Mouse (Mus musculus) kidney, postnatal 0 days (tissue): ENCODE results near the gene Pla2g7. TPM values are rescaled to one million over a fixed set of nuclear protein-coding genes. Genes with fewer than 3 reads are reported as not detected.
A peak's percentile ranks its signal among the peaks of the same experiment; 100 is the strongest.

Experiments
- ATAC-seq: fragments of 200-750 bp; cut with Nextera tagmentation; replicated peaks from 2 replicates; pipeline ENCODE4 v1.8.0; 2017; ENCODE audit warnings: low read depth, moderate number of reproducible peaks, moderate TSS enrichment, moderate library complexity; ENCODE audit not compliant: low FRiP score
- DNase-seq: peaks from one replicate; pipeline ENCODE4 v3.0.0-alpha.2; 2016; ENCODE audit warnings: low spot score
- H3K27ac ChIP-seq: fragments of 300-500 bp; sonication (generic); 2 replicates; pipeline ENCODE4 v1.5.1; 2014; ENCODE audit warnings: mild to moderate bottlenecking
- H3K27me3 ChIP-seq: fragments of 300-500 bp; sonication (generic); 2 replicates; pipeline ENCODE4 v1.6.1; 2014; ENCODE audit warnings: low read length, mixed read lengths; ENCODE audit not compliant: insufficient read depth
- H3K36me3 ChIP-seq: fragments of 300-500 bp; sonication (generic); 2 replicates; pipeline ENCODE4 v1.6.1; 2014; ENCODE audit warnings: low read length, mixed read lengths; ENCODE audit not compliant: insufficient read depth
- H3K4me1 ChIP-seq: fragments of 300-500 bp; sonication (generic); replicated peaks from 2 replicates; pipeline ENCODE4 v1.6.1; 2014; ENCODE audit warnings: antibody characterized with exemption, low read length, mixed read lengths; ENCODE audit not compliant: insufficient read depth
- H3K4me2 ChIP-seq: fragments of 300-500 bp; sonication (generic); 2 replicates; pipeline ENCODE4 v1.6.1; 2014; ENCODE audit warnings: mild to moderate bottlenecking, low read length, moderate library complexity, mixed read lengths
- H3K4me3 ChIP-seq: fragments of 300-500 bp; sonication (generic); replicated peaks from 2 replicates; pipeline ENCODE4 v1.5.1; 2014; ENCODE audit warnings: low read depth, low read length
- H3K9ac ChIP-seq: fragments of 300-500 bp; sonication (generic); 2 replicates; pipeline ENCODE4 v1.6.1; 2014; ENCODE audit warnings: low read depth, low read length
- H3K9me3 ChIP-seq: fragments of 300-500 bp; sonication (generic); replicated peaks from 2 replicates; pipeline ENCODE4 v1.6.1; 2016; ENCODE audit warnings: low read length, inconsistent platforms, mixed read lengths
- CTCF ChIP-seq: IDR thresholded peaks from 2 replicates; pipeline ENCODE4 v1.5.1; 2016; ENCODE audit warnings: antibody characterized with exemption, low read depth, mild to moderate bottlenecking, moderate library complexity
- WGBS: fragments of 180-500 bp; shearing (Covaris S2); extraction: QIAGEN DNeasy Blood & Tissue Kit; methylation state at CpG from one replicate; pipeline ENCODE4 v1.1.7; 2014; 5-methylcytosine and 5-hydroxymethylcytosine counted together
- polyA plus RNA-seq: library from polyadenylated mRNA; unstranded; fragments of >200 nt; fragmentation: Nextera tagmentation; extraction: Ambion mirVana; gene quantifications from 2 replicates; pipeline ENCODE4 v1.2.1, GENCODE M21; 2015

Gene Pla2g7
- polyA plus RNA-seq, 1 experiment from 2014 or later, result 80.3 TPM

GRCm38 (mm10) chr17:43554516-43555403, 13.1 kb upstream of the Pla2g7 start:
- H3K4me1 ChIP-seq, result peaks cover 5% of the 10 kb centered on the region; the same call in 1 of the 2 replicates
- H3K27me3 ChIP-seq, result no peaks in the 10 kb centered on the region
- no peak for TF ChIP-seq CTCF
- peak; percentile 51 for DNase-seq
- H3K4me3 ChIP-seq, result no peak overlapping the region
- WGBS, result 30% methylated on average over 12 of the region's 12 CpGs
- H3K9ac ChIP-seq, result no peak overlapping the region
- H3K36me3 ChIP-seq, result no peaks in the 10 kb centered on the region
- no peak overlapping the region for H3K4me2 ChIP-seq
- H3K9me3 ChIP-seq, result no peaks in the 10 kb centered on the region
- no peak for ATAC-seq
- H3K27ac ChIP-seq, result no peak overlapping the region

- no peak overlapping the region for H3K4me3 ChIP-seq
- ATAC-seq (no peak), DNase-seq (no peak)
- H3K4me1 ChIP-seq, result peaks cover 5% of the 10 kb centered on the region; the same call in 1 of the 2 replicates
- H3K36me3 ChIP-seq, result no peaks in the 10 kb centered on the region
- no peak for TF ChIP-seq CTCF
- no peak overlapping the region for H3K9ac ChIP-seq
- H3K27ac ChIP-seq, result peak overlapping the region; percentile 61; the same call in 1 of the 2 replicates
- WGBS, result 63% methylated on average over 4 of the region's 4 CpGs
- H3K4me2 ChIP-seq, result no peak overlapping the region
- H3K9me3 ChIP-seq, result no peaks in the 10 kb centered on the region
- H3K27me3 ChIP-seq, result no peaks in the 10 kb centered on the region
These were observed 10.8 kb upstream of the Pla2g7 start for GRCm38 (mm10) chr17:43557104-43557503.

GRCm38 (mm10) chr17:43557541-43558090, 10.3 kb upstream of the Pla2g7 start:
- no peaks in the 10 kb centered on the region for H3K36me3 ChIP-seq
- H3K9ac ChIP-seq, result no peak overlapping the region
- H3K4me3 ChIP-seq, result no peak overlapping the region
- H3K4me2 ChIP-seq, result no peak overlapping the region
- WGBS, result 26% methylated on average over 6 of the region's 6 CpGs
- H3K27ac ChIP-seq, result peak overlapping the region; percentile 61; the same call in 1 of the 2 replicates
- ATAC-seq (peak; percentile 92), DNase-seq (peak; percentile 84)
- TF ChIP-seq CTCF, result no peak
- no peaks in the 10 kb centered on the region for H3K9me3 ChIP-seq
- H3K4me1 ChIP-seq, result peaks cover 5% of the 10 kb centered on the region; the same call in 1 of the 2 replicates
- H3K27me3 ChIP-seq, result no peaks in the 10 kb centered on the region

DNA sequence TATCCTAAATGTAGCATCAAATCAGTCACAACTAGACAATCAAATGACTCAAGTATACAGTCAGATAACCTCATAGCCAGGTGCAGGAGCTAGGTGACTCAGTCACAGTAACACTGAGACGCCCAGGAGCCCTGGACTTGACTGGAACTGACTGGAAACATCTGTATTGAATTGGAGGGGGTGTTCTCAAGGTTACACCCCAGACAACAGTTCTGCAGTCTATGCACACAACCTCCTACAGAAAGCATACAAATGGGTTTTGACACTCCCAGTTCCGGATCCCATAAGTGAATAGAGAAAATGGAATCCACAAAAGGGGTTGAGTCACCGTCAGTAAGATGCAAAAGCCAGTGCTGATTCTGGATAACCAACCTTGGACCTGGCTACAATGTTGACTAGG, 9.2 kb upstream of the Pla2g7 start:
- ATAC-seq (no peak), DNase-seq (no peak)
- TF ChIP-seq CTCF, result no peak
- Histone ChIP-seq H3K9me3 (no peaks in the 10 kb centered on the region), H3K4me1 (peaks cover 5% of the 10 kb centered on the region; the same call in 1 of the 2 replicates), H3K9ac (no peak overlapping the region), H3K4me2 (no peak overlapping the region), H3K27me3 (no peaks in the 10 kb centered on the region), H3K36me3 (no peaks in the 10 kb centered on the region), H3K27ac (no peak overlapping the region), H3K4me3 (no peak overlapping the region)
- WGBS, result 69% methylated on average over 3 of the region's 3 CpGs

- 85% methylated on average over 7 of the region's 7 CpGs for whole genome bisulfite sequencing
- Histone ChIP-seq H3K9me3 (no peaks in the 10 kb centered on the region), H3K4me1 (no peaks in the 10 kb centered on the region; the same call in 1 of the 2 replicates), H3K4me3 (no peak overlapping the region), H3K4me2 (no peak overlapping the region), H3K27me3 (no peaks in the 10 kb centered on the region), H3K9ac (no peak overlapping the region), H3K27ac (no peak overlapping the region), H3K36me3 (no peaks in the 10 kb centered on the region)
- DNase-seq (no peak), ATAC-seq (no peak)
- no peak for TF ChIP-seq CTCF
These were observed 4.5 kb upstream of the Pla2g7 start for GRCm38 (mm10) chr17:43563192-43563987.

GRCm38 (mm10) chr17:43567593-43567991, 306 bp upstream of the Pla2g7 start:
- no peaks in the 10 kb centered on the region for H3K36me3 ChIP-seq
- H3K4me2 ChIP-seq, result peak overlapping the region; percentile 87
- peak overlapping the region; percentile 47 for H3K4me3 ChIP-seq
- 11% methylated on average over 12 of the region's 12 CpGs for WGBS
- DNase-seq (no peak), ATAC-seq (peak; percentile 47)
- H3K9ac ChIP-seq, result peak overlapping the region; percentile 57
- H3K27me3 ChIP-seq, result no peaks in the 10 kb centered on the region
- peaks cover 5% of the 10 kb centered on the region; the same call in 1 of the 2 replicates for H3K4me1 ChIP-seq
- no peaks in the 10 kb centered on the region for H3K9me3 ChIP-seq
- no peak for TF ChIP-seq CTCF
- H3K27ac ChIP-seq, result peak overlapping the region; percentile 63
